Mouse (Mus musculus) left cerebral cortex, adult 2 months (tissue): Measurements from ENCODE around the gene Astn2. TPM values are rescaled to one million over a fixed set of nuclear protein-coding genes. Genes with fewer than 3 reads are reported as not detected.
A peak's percentile ranks its signal among the peaks of the same experiment; 100 is the strongest.

Experiments used
- DNase-seq, 2 experiments: peaks; one replicate each; pipeline ENCODE4 v3.0.0; 2021 to 2022; ENCODE audit warnings: low spot score in 2 of 2, mixed read lengths in 1 of 2; ENCODE audit errors: extremely low spot score in 1 of 2
- H3K27ac ChIP-seq: fragments of 200-600 bp; 2 replicates; pipeline ENCODE4 v1.8.1; 2022
- H3K4me3 ChIP-seq: fragments of 200-600 bp; 2 replicates; pipeline ENCODE4 v1.8.1; 2022
- CTCF ChIP-seq: fragments of 200-600 bp; IDR thresholded peaks from 2 replicates; pipeline ENCODE4 v1.8.1; 2022; ENCODE audit warnings: antibody characterized with exemption, mild to moderate bottlenecking, moderate library complexity
- intact Hi-C: fragments of 180-260 bp; cut with DNase I; formaldehyde crosslinking; loops from one replicate; pipeline ENCODE4 v1.15.1; 2025
- total RNA-seq, 2 experiments: library from RNA; stranded (reverse); gene quantifications; 2 replicates each; pipeline ENCODE4 v1.2.3; 2021

Astn2 gene
- total RNA-seq, 2 experiments from 2014 or later, result 38.3 to 40.3 TPM

DNA sequence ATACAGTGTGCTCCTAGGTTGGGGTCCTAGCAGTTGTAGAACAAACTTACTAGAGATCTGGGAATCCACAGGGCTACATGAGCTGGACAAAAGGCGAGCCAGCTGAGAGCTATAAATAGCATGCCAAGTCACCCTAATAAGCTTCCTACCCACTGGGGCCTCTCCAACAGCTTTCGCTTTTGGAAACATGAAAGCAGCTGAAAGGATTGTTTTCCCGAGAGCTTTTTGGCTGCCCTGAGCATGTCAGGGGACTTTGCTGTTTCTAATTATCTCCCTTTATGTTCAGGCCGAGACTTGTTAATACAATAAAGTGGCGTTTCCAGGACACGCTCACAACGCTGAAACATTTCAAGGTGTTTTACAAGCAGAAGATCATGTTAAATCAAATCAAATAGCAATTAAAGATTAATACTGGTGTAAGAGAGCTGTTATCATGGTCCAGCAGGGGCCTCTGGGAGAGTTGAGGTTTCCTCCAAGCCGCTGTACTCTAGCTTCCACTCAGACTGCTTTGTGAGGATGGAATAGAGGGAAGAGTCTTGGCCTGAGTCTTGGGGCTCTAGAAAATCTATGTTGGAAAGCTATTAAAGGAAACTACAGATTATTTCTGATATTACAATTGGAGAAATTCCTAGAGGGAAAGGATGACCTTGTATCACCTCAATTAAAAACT lies 378.9 kb downstream of the Astn2 start:
- H3K4me3 ChIP-seq, result no peak overlapping the region
- intact Hi-C loops, result no loop called here
- no peak overlapping the region for H3K27ac ChIP-seq
- DNase-seq, result peak in 1 of 2 experiments; percentile 10
- no peak for TF ChIP-seq CTCF

DNA sequence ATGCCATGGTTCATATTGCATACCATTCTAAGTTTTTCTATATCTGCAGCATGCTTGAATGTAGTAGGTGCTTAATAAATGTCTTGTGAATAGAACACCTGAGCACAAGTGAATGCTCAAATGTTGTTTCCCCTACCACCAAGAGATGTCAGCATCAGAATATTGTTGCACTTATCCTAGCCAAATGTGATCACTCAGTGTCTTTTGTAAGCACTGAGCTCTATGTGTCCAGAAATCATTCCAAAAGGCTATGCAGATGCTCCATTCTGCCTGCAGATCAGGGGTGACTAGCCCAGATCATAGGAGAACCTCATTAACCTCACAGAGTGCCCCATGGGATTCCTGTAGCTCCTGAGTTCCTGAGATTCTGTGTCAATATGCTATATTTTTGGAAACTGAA lies 401.5 kb downstream of the Astn2 start:
- Histone ChIP-seq H3K27ac (no peak overlapping the region), H3K4me3 (no peak overlapping the region)
- no peak for DNase-seq
- TF ChIP-seq CTCF, result peak; percentile 4; the same call in 1 of the 2 replicates
- intact Hi-C loops, result no loop called here

- intact Hi-C loops, result no loop called here
- no peak overlapping the region for H3K4me3 ChIP-seq
- TF ChIP-seq CTCF, result no peak
- no peak overlapping the region for H3K27ac ChIP-seq
- no peak for DNase-seq
Measured at GRCm38 (mm10) chr4:65983643-65984042, 420.8 kb downstream of the Astn2 start.

DNA sequence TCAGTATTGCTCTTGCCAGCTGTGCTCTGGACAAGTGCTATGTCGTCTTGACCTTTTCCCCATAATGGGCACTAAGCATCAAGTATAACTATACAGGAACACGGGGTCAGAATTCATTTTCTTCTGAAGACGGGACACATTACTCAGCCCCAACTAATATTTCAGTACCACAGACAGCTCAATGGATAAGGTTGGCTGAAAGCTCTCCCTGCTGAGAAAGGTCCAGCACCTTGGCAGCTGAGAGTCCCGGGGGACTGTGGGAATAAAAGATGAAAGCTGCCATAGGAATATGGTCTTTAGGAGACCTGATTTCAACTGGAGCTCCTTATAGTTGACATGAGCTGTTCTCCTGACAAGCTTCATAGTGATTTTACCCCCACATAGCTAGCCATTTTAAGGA lies 421.5 kb downstream of the Astn2 start:
- no peak for TF ChIP-seq CTCF
- Histone ChIP-seq H3K27ac (no peak overlapping the region), H3K4me3 (no peak overlapping the region)
- intact Hi-C loops, result no loop called here
- no peak for DNase-seq

GRCm38 (mm10) chr4:65976251-65976650 lies 428.2 kb downstream of the Astn2 start:
- no peak for TF ChIP-seq CTCF
- H3K4me3 ChIP-seq, result no peak overlapping the region
- intact Hi-C loops, result loop anchor here (10.0 kb wide), 4 partner anchors 211 to 429 kb away; partner anchors contain the start of gene Astn2
- peak overlapping the region; percentile 59 for H3K27ac ChIP-seq
- peak; percentile 16 to 35 for DNase-seq

- intact Hi-C loops, result loop anchor here (10.0 kb wide), 4 partner anchors 208 to 432 kb away; partner anchors contain the start of gene Astn2
- H3K4me3 ChIP-seq, result no peak overlapping the region
- H3K27ac ChIP-seq, result no peak overlapping the region
- no peak for TF ChIP-seq CTCF
- no peak for DNase-seq
Measured at GRCm38 (mm10) chr4:65972395-65972794, 432.0 kb downstream of the Astn2 start.

- no peak overlapping the region for H3K27ac ChIP-seq
- TF ChIP-seq CTCF, result no peak
- intact Hi-C loops, result no loop called here
- DNase-seq, result no peak
- H3K4me3 ChIP-seq, result no peak overlapping the region
Measured at GRCm38 (mm10) chr4:65969318-65969717, 435.1 kb downstream of the Astn2 start.

DNA sequence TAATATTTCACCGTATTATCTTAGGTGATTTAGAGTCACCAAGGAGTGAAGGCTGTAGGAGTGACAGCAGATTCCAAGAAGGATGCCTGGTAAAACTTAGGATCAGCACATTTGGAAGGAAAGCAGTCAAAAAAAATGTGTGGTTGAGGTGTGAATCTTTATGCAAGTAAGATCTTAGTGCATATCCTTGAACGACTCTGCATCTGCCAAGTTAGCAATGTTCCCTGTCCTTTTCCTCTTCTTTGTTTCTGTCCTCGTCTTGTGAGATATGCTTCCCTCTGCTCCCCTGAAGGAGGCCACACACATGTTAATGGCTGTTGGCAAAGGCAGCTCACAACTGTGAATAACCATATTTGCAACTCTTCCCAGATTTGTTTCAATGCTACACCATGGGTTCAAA lies 439.8 kb downstream of the Astn2 start:
- TF ChIP-seq CTCF, result no peak

DNA sequence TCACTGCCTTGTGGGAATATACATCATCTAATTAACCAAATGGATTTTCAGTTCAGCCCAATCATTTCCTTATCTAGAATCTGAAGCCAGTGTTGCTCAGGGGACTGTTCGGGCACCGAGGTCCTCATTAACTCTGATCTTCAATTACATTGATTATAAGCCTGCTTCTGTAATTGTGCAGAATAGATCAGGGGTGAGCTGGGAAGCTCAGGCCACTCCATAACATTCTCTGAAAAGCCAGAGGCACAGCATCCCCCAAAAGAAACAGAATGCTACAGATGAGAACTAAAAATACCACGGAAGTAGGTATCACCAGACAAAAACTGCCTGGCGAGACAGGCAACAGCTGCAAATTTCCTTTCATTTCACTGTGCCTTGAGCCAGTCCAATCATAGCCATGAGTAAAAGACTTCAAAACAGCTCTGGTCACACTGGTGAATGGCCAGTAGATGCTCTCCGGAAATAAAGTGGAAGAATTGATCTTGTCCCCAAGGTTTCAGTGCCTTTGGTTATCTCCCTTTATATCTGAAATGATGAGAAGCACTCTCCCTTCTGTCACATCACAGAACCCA lies 445.1 kb downstream of the Astn2 start:
- Histone ChIP-seq H3K27ac (peak overlapping the region; percentile 80), H3K4me3 (no peak overlapping the region)
- no peak for TF ChIP-seq CTCF
- intact Hi-C loops, result no loop called here
- no peak for DNase-seq

More for the DNA sequence above, 439.8 kb downstream of the Astn2 start:
- intact Hi-C loops, result no loop called here
- Histone ChIP-seq H3K4me3 (no peak overlapping the region), H3K27ac (no peak overlapping the region; the same call in 1 of the 2 replicates)
- no peak for DNase-seq

GRCm38 (mm10) chr4:65958369-65959187 lies 445.8 kb downstream of the Astn2 start:
- no peak for DNase-seq
- no peak for TF ChIP-seq CTCF
- intact Hi-C loops, result no loop called here
- no peak overlapping the region for H3K4me3 ChIP-seq
- H3K27ac ChIP-seq, result peak overlapping the region; percentile 80

GRCm38 (mm10) chr4:65951918-65952317 lies 452.5 kb downstream of the Astn2 start:
- no peak for TF ChIP-seq CTCF
- H3K27ac ChIP-seq, result no peak overlapping the region
- no peak for DNase-seq
- H3K4me3 ChIP-seq, result no peak overlapping the region
- intact Hi-C loops, result no loop called here

- Histone ChIP-seq H3K27ac (no peak overlapping the region), H3K4me3 (no peak overlapping the region)
- intact Hi-C loops, result no loop called here
- no peak for TF ChIP-seq CTCF
- no peak for DNase-seq
Measured at GRCm38 (mm10) chr4:65947141-65947649, 457.2 kb downstream of the Astn2 start.
